Mouse (Mus musculus): Measurements from ENCODE around the gene Catsperz. TPM values are rescaled to one million over a fixed set of nuclear protein-coding genes. Genes with fewer than 3 reads are reported as not detected.

Catsperz gene
- not detected for polyA plus RNA-seq (2014; fragmentation: Illumina TruSeq; extraction: RNeasy Lipid Tissue Mini Kit (QIAGEN cat#74804); ENCODE audit: low read depth, low replicate concordance)

GRCm38 (mm10) chr19:6925307-6925573 is at the start of gene Catsperz:
Gene Catsperz, minus strand, starts transcription at chr19:6925380.

DNA sequence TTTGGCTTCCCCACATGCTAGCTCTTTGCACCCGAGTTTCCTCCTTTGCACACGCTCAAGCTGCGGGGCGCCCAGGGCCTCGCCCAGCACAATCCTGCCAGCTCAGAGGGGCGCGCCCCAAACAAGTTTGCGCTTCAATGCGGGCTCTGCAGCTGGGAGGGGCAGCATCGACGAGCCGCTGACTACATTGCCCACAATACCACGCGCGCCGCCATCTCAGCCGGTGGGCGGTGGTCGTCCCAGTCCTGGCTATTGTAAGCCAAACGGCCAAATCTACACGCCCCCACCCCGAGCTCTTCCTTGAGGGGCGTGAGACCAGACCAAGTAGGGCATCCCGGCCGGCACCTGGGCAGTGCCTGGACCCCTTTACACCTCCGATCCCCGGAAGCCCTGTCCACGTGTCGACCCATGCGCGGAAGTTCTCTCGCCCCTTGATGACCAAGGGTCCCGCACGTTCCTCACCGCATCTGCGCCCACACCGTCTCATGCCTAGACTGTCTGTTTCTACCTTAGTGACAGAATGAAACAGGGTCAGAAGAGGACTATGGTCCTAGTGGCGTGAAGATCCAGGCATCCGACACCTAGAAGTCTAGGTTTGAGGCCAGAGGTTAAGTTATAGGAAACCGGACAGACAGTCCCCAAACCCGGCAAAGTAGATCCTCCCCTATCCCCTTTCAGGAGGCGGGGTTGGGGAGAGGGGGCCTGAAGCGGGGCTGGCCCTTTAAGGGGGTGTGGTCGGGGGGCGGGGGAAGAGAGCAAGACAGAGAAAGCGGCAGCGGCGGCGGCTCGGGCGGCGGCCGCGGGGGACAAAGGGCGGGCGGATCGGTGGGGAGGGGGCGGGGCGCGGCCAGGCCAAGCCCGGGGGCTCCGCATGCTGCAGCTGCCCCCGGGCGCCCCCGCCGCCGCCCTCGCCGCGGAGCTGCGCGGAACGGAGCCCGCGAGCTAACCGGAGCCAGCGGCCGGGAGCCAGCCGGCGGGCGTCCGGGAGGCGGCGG is 49.3 kb upstream of the Catsperz start, which contains the start of gene Ppp1r14b:
Ppp1r14b (plus strand) TSS at position 758 of the 995 bp plus-strand sequence.

DNA sequence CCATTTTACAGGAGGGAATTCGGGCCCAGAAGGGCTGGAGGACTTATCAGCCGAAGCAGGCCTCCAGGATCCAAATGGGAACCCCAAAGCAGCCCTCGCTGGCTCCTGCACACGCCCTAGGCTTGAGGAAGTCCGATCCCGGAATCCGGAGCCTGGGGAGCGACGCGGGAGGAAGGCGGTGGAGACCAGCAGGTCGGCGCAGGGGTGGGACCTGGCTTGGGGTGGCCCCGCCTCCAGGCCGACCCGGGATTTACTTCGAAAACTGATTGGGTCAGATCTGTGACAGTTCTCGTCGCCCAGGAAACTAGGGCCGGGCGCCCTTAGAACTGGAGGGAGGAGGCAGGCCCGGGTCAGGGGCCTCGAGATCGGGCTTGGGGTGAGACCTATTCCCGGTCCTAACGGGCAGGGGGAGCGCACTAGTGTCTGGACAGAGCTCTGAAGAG is 17.1 kb upstream of the Catsperz start, which contains the start of gene Gpr137:
Gpr137 (minus strand) TSS at position 232 of the 443 bp plus-strand sequence.

GRCm38 (mm10) chr19:6941372-6942248 is 16.4 kb upstream of the Catsperz start, which contains the start of gene Bad:
Gene Bad, plus strand, starts transcription at chr19:6941861.

GRCm38 (mm10) chr19:6934195-6934977 is 9.2 kb upstream of the Catsperz start, which contains the start of gene Kcnk4:
Gene Kcnk4, minus strand, starts transcription at chr19:6934515.

DNA sequence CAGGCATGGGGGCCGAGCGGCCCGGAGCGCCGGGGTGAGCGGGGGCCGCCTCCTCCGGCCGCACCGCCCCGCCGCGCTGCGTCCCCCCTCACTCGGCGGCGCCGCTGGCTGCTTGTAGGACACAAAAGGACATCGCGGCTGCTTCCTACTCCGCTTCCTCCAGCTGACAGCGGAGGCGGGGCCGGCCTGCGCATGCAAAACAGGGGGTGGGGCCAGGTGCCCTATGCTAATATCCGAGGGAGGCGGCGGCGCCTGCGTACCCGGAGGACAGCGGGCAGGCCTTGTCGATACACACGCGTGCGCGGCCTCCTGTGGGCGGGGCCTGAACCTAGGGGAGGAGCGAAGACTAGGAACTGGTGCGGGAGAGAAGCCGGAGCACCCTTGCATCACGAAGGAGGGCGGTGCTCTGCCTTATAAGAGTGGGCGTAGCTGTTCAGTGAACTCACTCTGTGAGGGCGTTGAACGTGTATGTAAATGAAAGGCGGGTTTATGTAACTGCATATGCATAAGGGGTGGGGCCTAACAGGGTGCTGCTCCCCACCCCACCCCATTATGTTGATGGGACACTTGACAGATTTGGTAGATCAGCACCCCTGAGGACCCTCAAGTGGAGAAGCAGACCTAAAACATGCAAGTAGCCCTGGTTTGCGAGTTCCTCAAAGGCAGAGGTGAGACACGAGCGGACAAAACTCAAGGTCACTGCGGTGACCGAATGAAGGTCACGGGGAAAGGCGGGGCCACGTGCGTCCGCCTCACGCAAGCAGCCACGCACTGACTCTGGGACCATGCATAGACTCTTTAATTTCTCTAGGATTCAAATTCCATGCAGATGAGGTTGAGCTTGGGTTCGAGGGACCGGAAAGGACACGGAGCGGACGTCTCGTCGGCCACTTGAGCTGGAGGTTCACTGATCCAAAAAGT is 3.3 kb downstream of the Catsperz start, which contains the start of gene Esrra:
Esrra (minus strand) TSS at position 167 of the 921 bp plus-strand sequence.

GRCm38 (mm10) chr19:6909507-6910289 is 15.5 kb downstream of the Catsperz start, which contains the start of the genes Trmt112 and Prdx5:
Gene Trmt112, plus strand, starts transcription at chr19:6909698.
Gene Prdx5, minus strand, starts transcription at chr19:6910106.

Other genes starting within 250 kb of the Catsperz start
- gene Rps6ka4, start 84.7 kb downstream of the Catsperz start, polyA plus RNA-seq (2014; fragmentation: Illumina TruSeq; extraction: RNeasy Lipid Tissue Mini Kit (QIAGEN cat#74804); ENCODE audit: low read depth, low replicate concordance), result not detected
- not detected for gene Ccdc88b, start 67.2 kb downstream of the Catsperz start, polyA plus RNA-seq (2014; fragmentation: Illumina TruSeq; extraction: RNeasy Lipid Tissue Mini Kit (QIAGEN cat#74804); ENCODE audit: low read depth, low replicate concordance)
- 34.2 TPM for gene Trmt112, start 15.7 kb downstream of the Catsperz start, polyA plus RNA-seq (2014; fragmentation: Illumina TruSeq; extraction: RNeasy Lipid Tissue Mini Kit (QIAGEN cat#74804); ENCODE audit: low read depth, low replicate concordance)
- 18.6 TPM for gene Prdx5, start 15.3 kb downstream of the Catsperz start, polyA plus RNA-seq (2014; fragmentation: Illumina TruSeq; extraction: RNeasy Lipid Tissue Mini Kit (QIAGEN cat#74804); ENCODE audit: low read depth, low replicate concordance)
- gene Esrra, start 3.6 kb downstream of the Catsperz start, polyA plus RNA-seq (2014; fragmentation: Illumina TruSeq; extraction: RNeasy Lipid Tissue Mini Kit (QIAGEN cat#74804); ENCODE audit: low read depth, low replicate concordance), result 0.76 TPM
- gene Kcnk4, start 9.1 kb upstream of the Catsperz start, polyA plus RNA-seq (2014; fragmentation: Illumina TruSeq; extraction: RNeasy Lipid Tissue Mini Kit (QIAGEN cat#74804); ENCODE audit: low read depth, low replicate concordance), result not detected
- not detected for gene Bad, start 16.5 kb upstream of the Catsperz start, polyA plus RNA-seq (2014; fragmentation: Illumina TruSeq; extraction: RNeasy Lipid Tissue Mini Kit (QIAGEN cat#74804); ENCODE audit: low read depth, low replicate concordance)
- not detected for gene Gpr137, start 17.1 kb upstream of the Catsperz start, polyA plus RNA-seq (2014; fragmentation: Illumina TruSeq; extraction: RNeasy Lipid Tissue Mini Kit (QIAGEN cat#74804); ENCODE audit: low read depth, low replicate concordance)
- gene Ppp1r14b, start 49.6 kb upstream of the Catsperz start, polyA plus RNA-seq (2014; fragmentation: Illumina TruSeq; extraction: RNeasy Lipid Tissue Mini Kit (QIAGEN cat#74804); ENCODE audit: low read depth, low replicate concordance), result 6.6 TPM
- gene Plcb3, start 51.1 kb upstream of the Catsperz start, polyA plus RNA-seq (2014; fragmentation: Illumina TruSeq; extraction: RNeasy Lipid Tissue Mini Kit (QIAGEN cat#74804); ENCODE audit: low read depth, low replicate concordance), result 3.5 TPM
- 15.7 TPM for gene Fkbp2, start 55.1 kb upstream of the Catsperz start, polyA plus RNA-seq (2014; fragmentation: Illumina TruSeq; extraction: RNeasy Lipid Tissue Mini Kit (QIAGEN cat#74804); ENCODE audit: low read depth, low replicate concordance)
- gene Vegfb, start 62.3 kb upstream of the Catsperz start, polyA plus RNA-seq (2014; fragmentation: Illumina TruSeq; extraction: RNeasy Lipid Tissue Mini Kit (QIAGEN cat#74804); ENCODE audit: low read depth, low replicate concordance), result 12.7 TPM
- gene Dnajc4, start 67.2 kb upstream of the Catsperz start, polyA plus RNA-seq (2014; fragmentation: Illumina TruSeq; extraction: RNeasy Lipid Tissue Mini Kit (QIAGEN cat#74804); ENCODE audit: low read depth, low replicate concordance), result 2.3 TPM
- gene Nudt22, start 70.7 kb upstream of the Catsperz start, polyA plus RNA-seq (2014; fragmentation: Illumina TruSeq; extraction: RNeasy Lipid Tissue Mini Kit (QIAGEN cat#74804); ENCODE audit: low read depth, low replicate concordance), result 1.3 TPM
- gene Trpt1, start 70.8 kb upstream of the Catsperz start, polyA plus RNA-seq (2014; fragmentation: Illumina TruSeq; extraction: RNeasy Lipid Tissue Mini Kit (QIAGEN cat#74804); ENCODE audit: low read depth, low replicate concordance), result not detected
- 0.17 TPM for gene Fermt3, start 94.1 kb upstream of the Catsperz start, polyA plus RNA-seq (2014; fragmentation: Illumina TruSeq; extraction: RNeasy Lipid Tissue Mini Kit (QIAGEN cat#74804); ENCODE audit: low read depth, low replicate concordance)
- 112 TPM for gene Stip1, start 114.6 kb upstream of the Catsperz start, polyA plus RNA-seq (2014; fragmentation: Illumina TruSeq; extraction: RNeasy Lipid Tissue Mini Kit (QIAGEN cat#74804); ENCODE audit: low read depth, low replicate concordance)
- gene Macrod1, start 131.4 kb upstream of the Catsperz start, polyA plus RNA-seq (2014; fragmentation: Illumina TruSeq; extraction: RNeasy Lipid Tissue Mini Kit (QIAGEN cat#74804); ENCODE audit: low read depth, low replicate concordance), result 8.3 TPM
- 0.35 TPM for gene Flrt1, start 180.3 kb upstream of the Catsperz start, polyA plus RNA-seq (2014; fragmentation: Illumina TruSeq; extraction: RNeasy Lipid Tissue Mini Kit (QIAGEN cat#74804); ENCODE audit: low read depth, low replicate concordance)